Mouse (Mus musculus): Measurements from ENCODE around the gene Angptl7.

GRCm38 (mm10) chr4:148495874-148496689, 4.2 kb downstream of the Angptl7 start:
- TF ChIP-seq CTCF (IDR thresholded peaks at IDR 0.05) (no peak), EP300 (IDR thresholded peaks at IDR 0.05) (no peak)

All from lung, postnatal 0 days (tissue).